Mouse (Mus musculus) myocyte (in vitro differentiated cells): ENCODE data around the gene Trnau1ap.

ENCODE experiments used
- CEBPB ChIP-seq: IDR thresholded peaks from 2 replicates; pipeline ENCODE4 v1.6.1; 2011; ENCODE audit warnings: mild to moderate bottlenecking, moderate library complexity; ENCODE audit not compliant: poor library complexity, insufficient read depth, severe bottlenecking
- E2F4 ChIP-seq: IDR thresholded peaks from one replicate; pipeline ENCODE4 v1.6.1; 2011; ENCODE audit warnings: mild to moderate bottlenecking, control low read depth, moderate library complexity; ENCODE audit not compliant: insufficient read depth
- MAX ChIP-seq: IDR thresholded peaks from one replicate; pipeline ENCODE4 v1.6.1; 2011; ENCODE audit warnings: low read depth, mild to moderate bottlenecking, control low read depth
- MYOD1 ChIP-seq, 3 experiments: IDR thresholded peaks; one replicate each; pipeline ENCODE4 v1.6.1; 2011; ENCODE audit warnings: control low read depth in 2 of 3, low read depth in 2 of 3, mild to moderate bottlenecking in 2 of 3, moderate library complexity in 1 of 3; ENCODE audit not compliant: insufficient read length in 2 of 3, control insufficient read depth in 1 of 3
- MYOG ChIP-seq, 3 experiments: IDR thresholded peaks; one replicate each; pipeline ENCODE4 v1.6.1; 2011; ENCODE audit warnings: control low read depth in 2 of 3, low read depth in 2 of 3, mild to moderate bottlenecking in 2 of 3; ENCODE audit not compliant: insufficient read length in 2 of 3, control insufficient read depth in 1 of 3, insufficient read depth in 1 of 3
- POLR2A ChIP-seq: IDR thresholded peaks from one replicate; pipeline ENCODE4 v1.6.1; 2011; ENCODE audit warnings: low read depth, mild to moderate bottlenecking, control low read depth, moderate library complexity; ENCODE audit not compliant: insufficient read length
- REST ChIP-seq: IDR thresholded peaks from one replicate; pipeline ENCODE4 v1.6.1; 2011; ENCODE audit warnings: mild to moderate bottlenecking, control low read depth, moderate library complexity; ENCODE audit not compliant: insufficient read depth, insufficient read length
- SRF ChIP-seq: IDR thresholded peaks from one replicate; pipeline ENCODE4 v1.6.1; 2011; ENCODE audit warnings: low read depth; ENCODE audit not compliant: control insufficient read depth, insufficient read length
- TCF12 ChIP-seq: IDR thresholded peaks from one replicate; pipeline ENCODE4 v1.6.1; 2011; ENCODE audit warnings: mild to moderate bottlenecking, control low read depth; ENCODE audit not compliant: poor library complexity, insufficient read depth, severe bottlenecking
- TCF3 ChIP-seq: IDR thresholded peaks from one replicate; pipeline ENCODE4 v1.6.1; 2011; ENCODE audit warnings: low read depth, control low read depth; ENCODE audit not compliant: insufficient read length

DNA sequence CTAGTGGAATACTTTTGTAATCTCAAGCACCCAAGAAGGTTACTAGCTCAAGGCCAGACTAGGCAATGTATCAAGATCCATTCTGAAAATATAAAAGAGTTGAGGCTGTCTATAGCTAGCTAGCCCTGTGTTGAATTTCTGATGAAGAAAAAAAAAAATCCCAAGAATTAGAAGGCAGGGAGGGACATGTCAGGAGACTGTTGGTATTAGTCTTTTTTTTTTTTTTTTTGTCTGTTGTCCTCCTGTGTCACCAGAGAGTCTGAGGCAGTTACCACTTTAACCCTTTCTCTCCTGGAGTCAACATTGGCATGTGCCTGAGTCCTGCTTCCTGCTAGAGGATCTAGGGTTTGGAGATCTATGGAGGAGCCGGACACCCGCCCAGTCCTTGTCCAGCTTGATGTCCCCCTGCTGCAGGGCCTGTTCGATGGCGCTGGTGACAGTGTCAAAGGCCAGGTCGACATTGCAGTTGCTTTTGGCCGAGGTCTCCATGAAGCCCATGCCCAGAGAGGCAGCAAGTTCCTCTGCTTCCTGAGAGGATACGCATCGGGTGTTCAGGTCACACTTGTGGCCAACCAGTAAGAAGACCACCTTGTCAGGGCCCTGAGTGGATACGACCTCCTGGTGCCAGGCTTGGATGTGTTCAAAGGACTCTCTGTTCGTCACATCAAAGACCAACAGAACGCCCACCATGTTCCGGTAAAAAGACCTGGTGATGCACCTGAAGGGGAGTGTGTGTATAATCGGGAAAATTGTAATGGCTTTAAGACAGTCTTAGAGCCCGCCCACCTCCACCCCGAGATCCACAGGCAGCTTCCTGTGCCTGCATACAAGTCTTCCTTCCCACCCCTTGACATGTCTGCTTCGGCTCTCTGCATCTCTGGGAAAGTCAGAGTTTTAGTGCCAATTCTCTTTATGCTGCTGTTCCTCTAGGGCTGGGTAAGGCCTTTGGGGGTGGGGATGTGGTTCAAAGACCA is 27.1 kb downstream of the Trnau1ap start:
- TF ChIP-seq REST (no peak), MAX (no peak), POLR2A (no peak), MYOG (IDR thresholded peaks at IDR 0.05; ENCODE audit: control insufficient read depth in 1 of 3, insufficient read depth in 1 of 3, insufficient read length in 2 of 3, low read depth in 2 of 3) (no peak), E2F4 (no peak), TCF12 (no peak), MYOD1 (IDR thresholded peaks at IDR 0.05; ENCODE audit: control insufficient read depth in 1 of 3, insufficient read length in 2 of 3, low read depth in 2 of 3) (no peak), SRF (no peak), CEBPB (no peak), TCF3 (no peak)
